Mouse (Mus musculus): ENCODE results near the gene Mad1l1. TPM values are rescaled to one million over a fixed set of nuclear protein-coding genes. Genes with fewer than 3 reads are reported as not detected.
"Not testable (repeated sequence)": the region's sequence is repeated elsewhere in the genome, so short reads cannot be mapped to it uniquely, and the experiment has no call there.

Mad1l1 gene
- polyA plus RNA-seq, 1 experiment from 2014 or later, result 25.0 TPM

DNA sequence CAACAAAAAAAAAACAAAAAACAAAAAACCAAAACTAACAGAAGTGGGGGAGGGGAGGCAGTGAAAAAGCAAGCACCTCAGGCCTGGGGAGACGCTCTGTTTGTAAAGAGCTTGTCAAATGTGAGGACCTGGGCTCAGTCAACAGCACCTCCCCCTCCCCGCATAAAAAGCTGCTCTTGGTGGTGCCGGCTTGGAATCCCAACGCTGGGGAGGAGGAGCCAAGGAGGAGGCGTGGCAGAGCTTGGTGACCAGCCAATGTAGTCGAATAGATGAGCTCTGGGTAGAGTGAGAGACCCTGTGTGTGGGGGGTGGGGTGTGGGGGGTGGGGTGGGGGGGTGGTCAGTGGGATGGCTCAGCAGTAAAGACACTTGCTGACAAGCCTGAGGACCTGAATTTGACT is 322.4 kb downstream of the Mad1l1 start:
- no peaks in the 10 kb centered on the region for H3K36me3 ChIP-seq (ENCODE audit: control insufficient read depth, insufficient read depth, low read length)
- no peaks in the 10 kb centered on the region for H3K9me3 ChIP-seq (replicated peaks; ENCODE audit: control insufficient read depth, low read length)
- no peak overlapping the region for H3K4me3 ChIP-seq (ENCODE audit: low read depth, low read length)
- no peak for ATAC-seq (replicated peaks; ENCODE audit: insufficient number of reproducible peaks, low FRiP score, low TSS enrichment)
- H3K27me3 ChIP-seq (ENCODE audit: control insufficient read depth, insufficient read depth, low read length), result no peaks in the 10 kb centered on the region
- H3K9ac ChIP-seq (ENCODE audit: low read depth, low read length), result no peak overlapping the region
- 17% methylated on average over 6 of the region's 6 CpGs for WGBS (ENCODE audit: insufficient replicate concordance)
- H3K4me2 ChIP-seq, result no peak overlapping the region
- H3K27ac ChIP-seq (ENCODE audit: low read depth, low read length), result no peak overlapping the region
- no peaks in the 10 kb centered on the region for H3K4me1 ChIP-seq (ENCODE audit: control insufficient read depth, insufficient read depth, low read length)

DNA sequence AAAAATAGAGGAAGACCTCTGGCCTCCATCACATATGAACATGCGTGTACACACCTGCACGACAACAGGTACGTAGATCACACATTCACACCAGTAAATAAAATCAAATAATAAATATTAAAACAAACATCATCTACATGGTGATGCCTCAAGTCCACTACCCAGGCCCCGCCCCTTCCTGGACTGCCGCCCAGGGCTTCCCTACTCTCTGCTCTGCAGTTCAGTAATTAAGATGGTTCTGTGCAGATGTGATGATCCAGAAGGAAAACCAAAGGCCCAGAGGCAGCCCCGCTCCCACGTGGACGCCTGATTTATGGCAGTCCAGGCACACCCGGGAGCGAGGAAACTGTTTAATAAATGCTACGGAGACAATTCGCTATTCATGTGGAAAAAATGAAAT is 323.0 kb downstream of the Mad1l1 start:
- not testable (repeated sequence) for H3K27ac ChIP-seq (ENCODE audit: low read depth, low read length); H3K36me3 ChIP-seq (ENCODE audit: control insufficient read depth, insufficient read depth, low read length); H3K4me1 ChIP-seq (ENCODE audit: control insufficient read depth, insufficient read depth, low read length); H3K9me3 ChIP-seq (replicated peaks; ENCODE audit: control insufficient read depth, low read length); H3K4me3 ChIP-seq (ENCODE audit: low read depth, low read length); H3K27me3 ChIP-seq (ENCODE audit: control insufficient read depth, insufficient read depth, low read length); H3K9ac ChIP-seq (ENCODE audit: low read depth, low read length); H3K4me2 ChIP-seq; ATAC-seq (replicated peaks; ENCODE audit: insufficient number of reproducible peaks, low FRiP score, low TSS enrichment)
- 74% methylated on average over 11 of the region's 12 CpGs for WGBS (ENCODE audit: insufficient replicate concordance)

DNA sequence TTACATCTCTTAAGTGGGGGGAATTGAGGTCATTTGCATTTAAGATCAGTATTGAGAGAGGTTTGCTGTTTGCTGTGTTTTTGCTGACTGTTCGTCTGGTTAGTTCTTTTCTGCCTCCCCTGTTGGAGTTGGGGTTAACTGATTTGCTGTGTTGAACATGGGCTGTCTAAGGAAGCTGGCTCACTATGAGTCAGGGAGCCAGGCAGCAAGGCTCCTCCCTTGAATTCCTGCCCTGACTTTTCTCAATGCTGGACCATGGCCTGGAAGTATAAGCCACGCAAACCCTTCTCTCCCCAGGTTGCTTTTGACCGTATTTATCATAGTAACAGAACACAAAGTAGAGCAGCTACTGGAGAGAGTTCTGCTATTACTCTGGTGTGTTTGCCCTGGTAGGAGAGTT is 329.8 kb downstream of the Mad1l1 start:
- ATAC-seq (replicated peaks; ENCODE audit: insufficient number of reproducible peaks, low FRiP score, low TSS enrichment), result no peak
- Histone ChIP-seq H3K9me3 (replicated peaks; ENCODE audit: control insufficient read depth, low read length) (peaks cover 6% of the 10 kb centered on the region), H3K9ac (ENCODE audit: low read depth, low read length) (no peak overlapping the region), H3K27me3 (ENCODE audit: control insufficient read depth, insufficient read depth, low read length) (peaks cover under 1% of the 10 kb centered on the region; the same call in 1 of the 2 replicates), H3K4me1 (ENCODE audit: control insufficient read depth, insufficient read depth, low read length) (no peaks in the 10 kb centered on the region), H3K4me2 (no peak overlapping the region), H3K4me3 (ENCODE audit: low read depth, low read length) (no peak overlapping the region), H3K27ac (ENCODE audit: low read depth, low read length) (no peak overlapping the region), H3K36me3 (ENCODE audit: control insufficient read depth, insufficient read depth, low read length) (no peaks in the 10 kb centered on the region)
- WGBS (ENCODE audit: insufficient replicate concordance), result 82% methylated on average over 3 of the region's 3 CpGs

DNA sequence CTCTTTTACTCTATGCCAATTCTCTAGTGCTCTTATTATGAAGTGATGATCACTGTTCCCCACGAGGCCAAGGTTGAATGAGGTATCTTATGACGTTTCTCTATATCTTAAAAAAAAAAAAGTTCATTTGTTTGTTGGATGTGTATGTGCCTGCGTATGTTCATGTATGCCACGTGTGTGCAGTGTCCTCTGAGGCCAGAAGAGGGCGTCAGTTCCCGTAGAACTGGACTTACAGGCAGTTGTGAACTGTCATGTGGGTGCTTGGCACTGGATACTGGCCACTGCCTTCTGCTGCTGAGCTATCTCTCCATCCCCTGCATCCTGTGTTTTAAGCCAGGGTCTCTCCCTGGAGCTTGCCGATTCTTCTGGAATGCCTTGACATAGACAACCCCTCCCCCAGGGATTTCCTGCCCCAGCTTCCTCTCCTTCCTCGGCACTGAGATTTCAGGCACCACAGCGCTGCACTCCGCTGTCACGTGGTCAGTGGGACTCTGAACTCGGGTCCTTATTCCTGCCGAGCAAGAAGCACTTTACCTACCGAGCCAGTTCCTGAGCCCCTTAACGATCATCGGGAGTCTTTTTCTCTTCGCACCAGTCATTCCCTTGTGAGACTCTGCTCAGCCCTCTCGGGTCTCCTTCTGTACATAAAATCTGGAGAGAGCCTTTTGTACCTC is 336.1 kb downstream of the Mad1l1 start:
- no peaks in the 10 kb centered on the region for H3K4me1 ChIP-seq (ENCODE audit: control insufficient read depth, insufficient read depth, low read length)
- no peak for ATAC-seq (replicated peaks; ENCODE audit: insufficient number of reproducible peaks, low FRiP score, low TSS enrichment)
- H3K4me2 ChIP-seq, result no peak overlapping the region

DNA sequence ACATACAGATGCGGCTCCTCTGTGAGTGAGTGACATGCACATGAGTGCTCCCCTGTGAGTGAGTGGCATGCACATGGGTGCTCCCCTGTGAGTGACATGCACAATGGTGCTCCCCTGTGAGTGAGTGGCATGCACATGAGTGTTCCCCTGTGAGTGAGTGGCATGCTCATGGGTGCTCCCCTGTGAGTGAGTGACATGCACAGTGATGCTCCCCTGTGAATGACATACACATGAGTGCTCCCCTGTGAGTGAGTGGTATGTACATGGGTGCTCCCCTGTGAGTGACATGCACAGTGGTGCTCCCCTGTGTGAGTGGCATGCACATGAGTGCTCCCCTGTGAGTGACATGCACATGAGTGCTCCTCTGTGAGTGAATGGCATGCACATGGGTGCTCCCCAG is 339.4 kb downstream of the Mad1l1 start:
- Histone ChIP-seq H3K4me2 (no peak overlapping the region), H3K9me3 (replicated peaks; ENCODE audit: control insufficient read depth, low read length) (no peaks in the 10 kb centered on the region), H3K27me3 (ENCODE audit: control insufficient read depth, insufficient read depth, low read length) (peaks cover 19% of the 10 kb centered on the region), H3K4me1 (ENCODE audit: control insufficient read depth, insufficient read depth, low read length) (no peaks in the 10 kb centered on the region), H3K9ac (ENCODE audit: low read depth, low read length) (no peak overlapping the region), H3K36me3 (ENCODE audit: control insufficient read depth, insufficient read depth, low read length) (no peaks in the 10 kb centered on the region), H3K4me3 (ENCODE audit: low read depth, low read length) (no peak overlapping the region), H3K27ac (ENCODE audit: low read depth, low read length) (no peak overlapping the region)
- ATAC-seq (replicated peaks; ENCODE audit: insufficient number of reproducible peaks, low FRiP score, low TSS enrichment), result no peak
- WGBS (ENCODE audit: insufficient replicate concordance), result 78% methylated on average over 1 of the region's 1 CpGs

More for the DNA sequence above, 336.1 kb downstream of the Mad1l1 start:
- Histone ChIP-seq H3K36me3 (ENCODE audit: control insufficient read depth, insufficient read depth, low read length) (no peaks in the 10 kb centered on the region), H3K9ac (ENCODE audit: low read depth, low read length) (no peak overlapping the region), H3K9me3 (replicated peaks; ENCODE audit: control insufficient read depth, low read length) (peaks cover 3% of the 10 kb centered on the region), H3K4me3 (ENCODE audit: low read depth, low read length) (no peak overlapping the region), H3K27me3 (ENCODE audit: control insufficient read depth, insufficient read depth, low read length) (peaks cover 5% of the 10 kb centered on the region; the same call in 1 of the 2 replicates), H3K27ac (ENCODE audit: low read depth, low read length) (no peak overlapping the region)
- 30% methylated on average over 18 of the region's 18 CpGs for WGBS (ENCODE audit: insufficient replicate concordance)

DNA sequence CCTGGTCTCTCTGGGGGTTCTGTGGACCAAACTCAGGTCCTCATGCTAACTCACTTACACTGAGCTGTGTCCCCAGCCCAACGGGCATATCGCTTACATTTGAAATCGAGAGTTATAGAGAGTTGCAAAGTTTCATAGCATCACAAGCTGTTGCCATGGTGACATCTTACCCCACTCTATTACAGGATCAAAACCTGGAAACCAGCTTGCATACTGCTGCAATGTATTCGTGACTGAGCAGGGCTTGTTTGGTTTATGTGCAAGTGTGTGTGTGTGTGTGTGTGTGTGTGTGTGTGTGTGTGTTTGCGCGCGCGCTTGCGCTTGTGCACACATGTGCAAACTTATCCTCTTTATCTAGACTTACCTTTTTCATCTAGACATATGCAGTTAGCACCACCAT is 342.0 kb downstream of the Mad1l1 start:
- no peaks in the 10 kb centered on the region for H3K9me3 ChIP-seq (replicated peaks; ENCODE audit: control insufficient read depth, low read length)

DNA sequence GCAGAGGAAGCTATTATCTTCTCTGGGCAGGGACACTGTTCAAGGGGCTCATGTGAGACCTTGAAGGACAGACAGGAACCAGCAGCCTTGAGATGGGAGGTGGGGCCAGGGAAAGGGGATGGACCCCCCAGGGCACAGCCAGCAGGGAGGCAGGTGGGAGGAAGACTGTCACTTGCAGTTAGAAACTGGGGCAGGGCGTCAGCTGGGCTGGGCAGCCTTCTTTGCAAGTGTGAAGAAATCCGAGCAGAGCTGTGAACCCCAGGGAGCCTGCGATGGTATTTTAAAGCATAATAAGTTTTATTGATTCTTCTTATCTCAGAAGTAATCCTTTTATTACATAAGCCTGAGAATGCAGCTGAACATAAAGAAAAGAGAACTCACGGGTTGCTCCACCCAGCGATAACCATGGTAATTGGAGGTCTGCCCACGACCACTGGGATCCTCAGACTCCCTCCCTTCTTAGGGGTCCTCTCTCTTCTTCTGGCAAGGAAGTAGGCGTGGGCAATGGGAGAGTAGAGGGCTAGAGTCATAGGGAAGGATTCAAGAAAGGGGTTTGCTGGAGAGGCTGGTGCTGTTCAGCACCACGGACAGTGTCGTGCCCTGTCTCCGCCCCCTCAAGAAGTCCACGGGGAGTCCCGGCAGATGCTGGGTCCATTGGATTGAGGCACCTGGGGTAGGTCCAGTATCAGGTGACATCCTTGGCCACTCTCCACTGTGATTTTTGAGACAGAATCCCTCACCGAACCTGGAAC is 342.7 kb downstream of the Mad1l1 start:
- no peak overlapping the region for H3K4me3 ChIP-seq (ENCODE audit: low read depth, low read length)
- H3K27me3 ChIP-seq (ENCODE audit: control insufficient read depth, insufficient read depth, low read length), result peaks cover 22% of the 10 kb centered on the region
- H3K9me3 ChIP-seq (replicated peaks; ENCODE audit: control insufficient read depth, low read length), result no peaks in the 10 kb centered on the region
- WGBS (ENCODE audit: insufficient replicate concordance), result 6% methylated on average over 13 of the region's 13 CpGs
- no peaks in the 10 kb centered on the region for H3K36me3 ChIP-seq (ENCODE audit: control insufficient read depth, insufficient read depth, low read length)
- no peak overlapping the region for H3K27ac ChIP-seq (ENCODE audit: low read depth, low read length)
- no peak overlapping the region for H3K9ac ChIP-seq (ENCODE audit: low read depth, low read length)
- H3K4me1 ChIP-seq (ENCODE audit: control insufficient read depth, insufficient read depth, low read length), result no peaks in the 10 kb centered on the region
- H3K4me2 ChIP-seq, result no peak overlapping the region
- no peak for ATAC-seq (replicated peaks; ENCODE audit: insufficient number of reproducible peaks, low FRiP score, low TSS enrichment)

More for the DNA sequence above, 342.0 kb downstream of the Mad1l1 start:
- no peak overlapping the region for H3K4me2 ChIP-seq
- H3K4me3 ChIP-seq (ENCODE audit: low read depth, low read length), result no peak overlapping the region
- no peak overlapping the region for H3K27ac ChIP-seq (ENCODE audit: low read depth, low read length)
- no peaks in the 10 kb centered on the region for H3K4me1 ChIP-seq (ENCODE audit: control insufficient read depth, insufficient read depth, low read length)
- ATAC-seq (replicated peaks; ENCODE audit: insufficient number of reproducible peaks, low FRiP score, low TSS enrichment), result no peak
- H3K36me3 ChIP-seq (ENCODE audit: control insufficient read depth, insufficient read depth, low read length), result no peaks in the 10 kb centered on the region
- no peak overlapping the region for H3K9ac ChIP-seq (ENCODE audit: low read depth, low read length)
- 76% methylated on average over 9 of the region's 9 CpGs for WGBS (ENCODE audit: insufficient replicate concordance)
- H3K27me3 ChIP-seq (ENCODE audit: control insufficient read depth, insufficient read depth, low read length), result peaks cover 19% of the 10 kb centered on the region

DNA sequence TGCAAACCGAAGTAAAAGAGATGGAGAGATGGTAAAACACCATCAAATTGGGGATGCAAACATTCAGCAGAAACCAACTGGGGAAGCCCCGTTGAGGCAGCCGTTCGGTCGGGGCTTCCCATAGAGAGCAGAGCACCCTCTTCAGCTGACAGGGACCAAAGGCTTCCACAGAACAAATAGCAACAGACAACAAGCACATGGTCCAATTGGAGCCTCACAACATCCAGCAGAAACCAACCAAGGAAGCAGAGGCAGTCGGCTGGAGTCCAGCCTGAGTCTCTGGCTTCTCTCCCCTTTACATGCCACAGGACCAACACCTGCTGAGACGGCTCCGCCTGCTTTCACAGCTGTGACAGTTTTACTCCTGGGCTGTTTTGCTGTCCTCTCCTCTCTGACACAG is 343.9 kb downstream of the Mad1l1 start:
- peaks cover 34% of the 10 kb centered on the region for H3K27me3 ChIP-seq (ENCODE audit: control insufficient read depth, insufficient read depth, low read length)

More for the DNA sequence above, 343.9 kb downstream of the Mad1l1 start:
- Histone ChIP-seq H3K4me1 (ENCODE audit: control insufficient read depth, insufficient read depth, low read length) (no peaks in the 10 kb centered on the region), H3K4me3 (ENCODE audit: low read depth, low read length) (no peak overlapping the region), H3K4me2 (no peak overlapping the region), H3K9me3 (replicated peaks; ENCODE audit: control insufficient read depth, low read length) (no peaks in the 10 kb centered on the region), H3K9ac (ENCODE audit: low read depth, low read length) (no peak overlapping the region), H3K27ac (ENCODE audit: low read depth, low read length) (no peak overlapping the region), H3K36me3 (ENCODE audit: control insufficient read depth, insufficient read depth, low read length) (no peaks in the 10 kb centered on the region)
- ATAC-seq (replicated peaks; ENCODE audit: insufficient number of reproducible peaks, low FRiP score, low TSS enrichment), result no peak
- 27% methylated on average over 8 of the region's 8 CpGs for WGBS (ENCODE audit: insufficient replicate concordance)

All from heart, embryonic 11.5 days (tissue).